Mouse (Mus musculus) gastrocnemius, adult 2 months (tissue): ENCODE measurements around the gene Efna3. TPM values are rescaled to one million over a fixed set of nuclear protein-coding genes. Genes with fewer than 3 reads are reported as not detected.
A peak's percentile ranks its signal among the peaks of the same experiment; 100 is the strongest.

Experiments used
- DNase-seq: peaks from one replicate; pipeline ENCODE4 v3.0.0; 2022
- H3K27ac ChIP-seq: fragments of 200-600 bp; 2 replicates; pipeline ENCODE4 v1.8.1; 2022; ENCODE audit warnings: mild to moderate bottlenecking
- H3K4me3 ChIP-seq: fragments of 200-600 bp; 2 replicates; pipeline ENCODE4 v1.8.1; 2022; ENCODE audit warnings: mild to moderate bottlenecking, moderate library complexity
- CTCF ChIP-seq: fragments of 200-600 bp; IDR thresholded peaks from 2 replicates; pipeline ENCODE4 v1.8.1; 2022; ENCODE audit warnings: antibody characterized with exemption, mild to moderate bottlenecking, moderate library complexity
- intact Hi-C: fragments of 180-260 bp; cut with DNase I; formaldehyde crosslinking; loops from one replicate; pipeline ENCODE4 v1.15.1; 2025
- total RNA-seq, 2 experiments: library from RNA; stranded (reverse); gene quantifications; 2 replicates each; pipeline ENCODE4 v1.2.3; 2021

Efna3 gene
- total RNA-seq, 2 experiments from 2014 or later: not detected

- no peak overlapping the region for H3K4me3 ChIP-seq
- no peak overlapping the region for H3K27ac ChIP-seq
- intact Hi-C loops: no loop called here
- no peak for TF ChIP-seq CTCF
- DNase-seq: no peak
Observed at GRCm38 (mm10) chr3:89333053-89333452, 10.3 kb upstream of the Efna3 start.

- no peak for TF ChIP-seq CTCF
- Histone ChIP-seq H3K4me3 (no peak overlapping the region), H3K27ac (no peak overlapping the region)
- no peak for DNase-seq
- intact Hi-C loops: no loop called here
Observed at GRCm38 (mm10) chr3:89332476-89332875, 9.7 kb upstream of the Efna3 start.

GRCm38 (mm10) chr3:89332013-89332412 is 9.2 kb upstream of the Efna3 start:
- intact Hi-C loops: no loop called here
- Histone ChIP-seq H3K4me3 (no peak overlapping the region), H3K27ac (no peak overlapping the region)
- no peak for DNase-seq
- no peak for TF ChIP-seq CTCF

GRCm38 (mm10) chr3:89331561-89331960 is 8.8 kb upstream of the Efna3 start:
- intact Hi-C loops: no loop called here
- no peak for TF ChIP-seq CTCF
- H3K4me3 ChIP-seq: no peak overlapping the region
- H3K27ac ChIP-seq: no peak overlapping the region
- no peak for DNase-seq

GRCm38 (mm10) chr3:89330948-89331347 is 8.2 kb upstream of the Efna3 start:
- Histone ChIP-seq H3K27ac (no peak overlapping the region), H3K4me3 (no peak overlapping the region)
- intact Hi-C loops: no loop called here
- no peak for TF ChIP-seq CTCF
- no peak for DNase-seq

- no peak overlapping the region for H3K27ac ChIP-seq
- intact Hi-C loops: no loop called here
- TF ChIP-seq CTCF: no peak
- DNase-seq: no peak
- H3K4me3 ChIP-seq: no peak overlapping the region
Observed at GRCm38 (mm10) chr3:89330346-89330745, 7.6 kb upstream of the Efna3 start.

- no peak for DNase-seq
- Histone ChIP-seq H3K27ac (no peak overlapping the region), H3K4me3 (no peak overlapping the region)
- intact Hi-C loops: no loop called here
- TF ChIP-seq CTCF: no peak
Observed at GRCm38 (mm10) chr3:89328623-89329022, 5.9 kb upstream of the Efna3 start.

- no peak for DNase-seq
- intact Hi-C loops: no loop called here
- no peak for TF ChIP-seq CTCF
- no peak overlapping the region for H3K27ac ChIP-seq
- H3K4me3 ChIP-seq: no peak overlapping the region
Observed at GRCm38 (mm10) chr3:89327371-89327870, 4.7 kb upstream of the Efna3 start.

GRCm38 (mm10) chr3:89325882-89326281 is 3.1 kb upstream of the Efna3 start:
- TF ChIP-seq CTCF: no peak
- intact Hi-C loops: no loop called here

GRCm38 (mm10) chr3:89322131-89322500 is 649 bp downstream of the Efna3 start:
- TF ChIP-seq CTCF: no peak
- DNase-seq: no peak
- Histone ChIP-seq H3K4me3 (peak overlapping the region; percentile 73), H3K27ac (no peak overlapping the region)
- intact Hi-C loops: no loop called here

More at GRCm38 (mm10) chr3:89325882-89326281, 3.1 kb upstream of the Efna3 start:
- DNase-seq: no peak
- no peak overlapping the region for H3K4me3 ChIP-seq
- H3K27ac ChIP-seq: no peak overlapping the region

GRCm38 (mm10) chr3:89321183-89322130 is 1.3 kb downstream of the Efna3 start:
- intact Hi-C loops: no loop called here
- TF ChIP-seq CTCF: no peak
- peak overlapping the region; percentile 73 for H3K4me3 ChIP-seq
- peak; percentile 37 for DNase-seq
- no peak overlapping the region for H3K27ac ChIP-seq

GRCm38 (mm10) chr3:89320581-89321182 is 2.1 kb downstream of the Efna3 start:
- H3K27ac ChIP-seq: no peak overlapping the region

More at GRCm38 (mm10) chr3:89320581-89321182, 2.1 kb downstream of the Efna3 start:
- no peak for DNase-seq
- no peak for TF ChIP-seq CTCF
- intact Hi-C loops: no loop called here
- peak overlapping the region; percentile 73 for H3K4me3 ChIP-seq
